Mouse (Mus musculus) neural tube, embryonic 11.5 days (tissue): ENCODE measurements around the gene Olfr523. TPM values are rescaled to one million over a fixed set of nuclear protein-coding genes. Genes with fewer than 3 reads are reported as not detected.

Experiments
- ATAC-seq: fragments of 200-750 bp; cut with Nextera tagmentation; 2 replicates; pipeline ENCODE4 v1.8.0; 2017; ENCODE audit warnings: moderate number of reproducible peaks, mild to moderate bottlenecking, moderate TSS enrichment, moderate library complexity; ENCODE audit not compliant: insufficient read depth, low FRiP score, low TSS enrichment
- DNase-seq: peaks from one replicate; pipeline ENCODE4 v3.0.0-alpha.2; 2015; ENCODE audit warnings: low spot score
- H3K27ac ChIP-seq: fragments of 300-500 bp; sonication (generic); 2 replicates; pipeline ENCODE4 v1.5.1; 2014; ENCODE audit warnings: low read depth, mild to moderate bottlenecking, low read length
- H3K27me3 ChIP-seq: fragments of 300-500 bp; sonication (generic); 2 replicates; pipeline ENCODE4 v1.6.1; 2014; ENCODE audit warnings: mild to moderate bottlenecking, low read length, mixed read lengths; ENCODE audit not compliant: control insufficient read depth, insufficient read depth
- H3K36me3 ChIP-seq: fragments of 300-500 bp; sonication (generic); 2 replicates; pipeline ENCODE4 v1.6.1; 2014; ENCODE audit warnings: mild to moderate bottlenecking, low read length, moderate library complexity, mixed read lengths; ENCODE audit not compliant: control insufficient read depth, insufficient read depth
- H3K4me1 ChIP-seq: fragments of 300-500 bp; sonication (generic); 2 replicates; pipeline ENCODE4 v1.6.1; 2014; ENCODE audit warnings: low read length, mixed read lengths; ENCODE audit not compliant: control insufficient read depth, insufficient read depth
- H3K4me2 ChIP-seq: fragments of 300-500 bp; sonication (generic); 2 replicates; pipeline ENCODE4 v1.6.1; 2014; ENCODE audit warnings: low read depth, mild to moderate bottlenecking, moderate library complexity
- H3K4me3 ChIP-seq: fragments of 300-500 bp; sonication (generic); 2 replicates; pipeline ENCODE4 v1.5.1; 2014; ENCODE audit warnings: low read depth, low read length
- H3K9ac ChIP-seq: fragments of 300-500 bp; sonication (generic); 2 replicates; pipeline ENCODE4 v1.6.1; 2014; ENCODE audit warnings: mild to moderate bottlenecking, low read length
- H3K9me3 ChIP-seq: fragments of 300-500 bp; sonication (generic); 2 replicates; pipeline ENCODE4 v1.6.1; 2016; ENCODE audit warnings: low read length; ENCODE audit not compliant: control insufficient read depth
- WGBS: fragments of 180-500 bp; shearing (Covaris S2); extraction: QIAGEN DNeasy Blood & Tissue Kit; methylation state at CpG from one replicate; pipeline ENCODE4 v1.1.7; 2014; 5-methylcytosine and 5-hydroxymethylcytosine counted together
- polyA plus RNA-seq: library from polyadenylated mRNA; unstranded; fragments of >200 nt; fragmentation: Nextera tagmentation; extraction: Ambion mirVana; gene quantifications from 2 replicates; pipeline ENCODE4 v1.2.1, GENCODE M21; 2014

Gene Olfr523
- polyA plus RNA-seq, 1 experiment from 2014 or later, result not detected

DNA sequence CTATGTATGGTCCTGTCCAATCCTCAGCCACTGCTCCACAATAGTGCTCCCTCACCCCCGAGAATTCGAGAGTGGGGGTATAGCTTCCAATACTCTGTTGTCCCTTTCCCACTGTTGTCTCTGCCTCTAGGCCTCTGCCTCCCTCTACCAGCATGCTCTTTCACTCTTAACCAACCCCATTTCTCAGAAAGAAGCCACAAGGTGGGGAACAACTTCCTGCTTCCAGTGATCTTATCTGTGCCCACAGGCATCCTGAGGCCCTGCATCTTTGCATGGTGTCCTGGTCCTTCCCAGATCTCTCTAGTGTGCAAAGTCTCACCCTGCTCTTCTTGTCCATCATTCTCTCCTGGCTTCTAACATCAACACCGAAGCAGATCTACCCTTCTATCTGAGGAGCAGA, 33.9 kb downstream of the Olfr523 start:
- DNase-seq (no peak), ATAC-seq (no peak)
- Histone ChIP-seq H3K4me1 (no peaks in the 10 kb centered on the region), H3K9me3 (no peaks in the 10 kb centered on the region), H3K4me3 (no peak overlapping the region), H3K36me3 (no peaks in the 10 kb centered on the region), H3K27me3 (no peaks in the 10 kb centered on the region), H3K4me2 (no peak overlapping the region), H3K9ac (no peak overlapping the region), H3K27ac (no peak overlapping the region)
- 88% methylated on average over 3 of the region's 3 CpGs for WGBS

DNA sequence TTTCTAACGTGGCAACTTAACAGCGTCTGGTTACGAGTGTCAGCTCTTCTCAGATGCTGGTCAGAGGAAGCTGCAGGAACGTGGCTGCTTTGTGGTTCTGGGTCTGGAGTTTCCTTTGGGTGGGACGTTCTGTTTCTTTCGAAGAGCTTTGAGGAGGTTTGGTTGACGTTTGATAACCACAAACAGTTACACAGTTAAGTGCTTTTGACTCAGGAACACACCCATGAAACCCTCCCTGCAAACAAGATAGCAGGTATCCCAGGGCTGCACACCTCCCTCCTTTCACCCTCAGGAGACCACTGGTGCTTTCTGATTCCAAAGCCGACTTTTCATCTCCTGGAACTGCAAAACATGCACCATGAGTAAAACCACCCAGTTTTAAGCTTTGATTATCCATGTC, 35.1 kb downstream of the Olfr523 start:
- Histone ChIP-seq H3K9ac (no peak overlapping the region), H3K27ac (no peak overlapping the region), H3K4me2 (no peak overlapping the region), H3K9me3 (no peaks in the 10 kb centered on the region), H3K27me3 (no peaks in the 10 kb centered on the region), H3K4me3 (no peak overlapping the region), H3K36me3 (no peaks in the 10 kb centered on the region), H3K4me1 (no peaks in the 10 kb centered on the region)
- DNase-seq (no peak), ATAC-seq (no peak)
- 79% methylated on average over 8 of the region's 8 CpGs for WGBS

DNA sequence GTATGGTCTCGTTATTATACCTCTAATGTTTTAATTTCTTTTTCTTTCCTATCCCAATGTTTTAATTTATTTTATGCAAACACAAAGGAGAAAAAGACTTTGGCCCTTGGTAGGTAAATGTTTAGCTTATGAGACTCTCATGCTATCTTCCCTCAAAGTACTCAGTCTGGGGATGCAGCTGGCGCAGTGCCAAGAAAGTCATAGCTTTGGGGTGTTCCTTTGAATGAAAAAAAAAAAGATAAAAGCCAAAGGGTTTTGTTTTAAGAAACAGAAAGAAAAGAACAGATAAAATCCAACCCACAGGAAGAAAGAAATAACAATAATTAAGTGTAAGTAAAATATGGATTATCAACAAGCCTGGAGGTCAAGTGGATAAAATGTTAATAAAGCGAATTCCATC, 35.7 kb downstream of the Olfr523 start:
- WGBS, result 88% methylated on average over 3 of the region's 3 CpGs
- Histone ChIP-seq H3K4me1 (no peaks in the 10 kb centered on the region), H3K36me3 (no peaks in the 10 kb centered on the region), H3K9ac (no peak overlapping the region), H3K27me3 (no peaks in the 10 kb centered on the region), H3K4me3 (no peak overlapping the region), H3K27ac (no peak overlapping the region), H3K4me2 (no peak overlapping the region), H3K9me3 (no peaks in the 10 kb centered on the region)
- ATAC-seq (no peak), DNase-seq (no peak)

DNA sequence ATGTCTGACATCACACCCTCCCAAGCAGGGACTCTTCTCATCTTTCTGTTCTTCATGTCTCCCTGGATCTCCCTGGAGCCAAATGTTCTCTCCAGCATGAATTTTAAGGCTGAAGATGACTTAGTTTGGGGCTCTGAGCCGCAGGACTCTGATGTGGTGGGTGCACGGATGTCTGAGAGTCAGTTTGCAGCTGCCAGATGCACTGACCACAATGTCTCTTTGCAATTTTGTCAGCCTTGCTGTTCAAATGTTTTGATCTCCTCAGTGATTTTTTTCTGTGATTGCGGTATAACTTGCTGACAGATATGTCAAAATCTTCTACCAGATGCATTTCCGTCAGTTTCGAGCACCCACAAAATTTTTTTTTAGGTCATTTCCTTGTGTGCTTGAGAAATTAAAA, 40.8 kb downstream of the Olfr523 start:
- Histone ChIP-seq H3K4me3 (no peak overlapping the region), H3K27ac (no peak overlapping the region), H3K9me3 (no peaks in the 10 kb centered on the region), H3K4me1 (no peaks in the 10 kb centered on the region), H3K36me3 (no peaks in the 10 kb centered on the region), H3K4me2 (no peak overlapping the region), H3K27me3 (no peaks in the 10 kb centered on the region), H3K9ac (no peak overlapping the region)
- ATAC-seq (no peak), DNase-seq (no peak)
- 83% methylated on average over 5 of the region's 5 CpGs for WGBS

DNA sequence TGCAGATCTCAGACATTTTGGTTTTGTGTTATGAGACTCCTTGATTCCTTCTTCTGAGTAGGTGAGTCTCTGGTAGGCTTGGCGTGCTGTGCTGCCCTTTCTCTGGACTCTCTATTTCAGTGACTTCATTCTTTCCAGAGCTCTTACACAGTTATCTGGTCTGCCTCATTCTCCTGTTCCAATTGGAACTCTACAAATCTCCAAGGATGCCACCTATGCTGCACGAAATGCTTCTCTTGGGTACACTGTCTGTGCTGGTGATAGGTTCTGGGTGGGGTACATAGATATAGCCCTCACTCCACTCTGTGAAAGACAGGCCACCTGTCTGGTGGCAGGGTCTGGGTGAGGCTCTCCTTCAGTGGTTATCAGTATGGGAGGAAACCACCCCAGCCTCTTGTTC, 45.0 kb downstream of the Olfr523 start, which contains the start of gene Cd163l1:
Cd163l1 (plus strand) TSS at position 301 of the 400 bp plus-strand sequence.
- Histone ChIP-seq H3K9ac (no peak within 1 kb of the TSS), H3K36me3 (no peaks in the 10 kb centered on the region), H3K4me3 (no peak within 1 kb of the TSS), H3K4me1 (no peaks in the 10 kb centered on the region), H3K9me3 (no peaks in the 10 kb centered on the region), H3K4me2 (no peak within 1 kb of the TSS), H3K27me3 (no peaks in the 10 kb centered on the region), H3K27ac (no peak within 1 kb of the TSS)
- ATAC-seq, result no peak
- no peak for DNase-seq
- WGBS, result 90% methylated on average over 2 of the region's 2 CpGs

DNA sequence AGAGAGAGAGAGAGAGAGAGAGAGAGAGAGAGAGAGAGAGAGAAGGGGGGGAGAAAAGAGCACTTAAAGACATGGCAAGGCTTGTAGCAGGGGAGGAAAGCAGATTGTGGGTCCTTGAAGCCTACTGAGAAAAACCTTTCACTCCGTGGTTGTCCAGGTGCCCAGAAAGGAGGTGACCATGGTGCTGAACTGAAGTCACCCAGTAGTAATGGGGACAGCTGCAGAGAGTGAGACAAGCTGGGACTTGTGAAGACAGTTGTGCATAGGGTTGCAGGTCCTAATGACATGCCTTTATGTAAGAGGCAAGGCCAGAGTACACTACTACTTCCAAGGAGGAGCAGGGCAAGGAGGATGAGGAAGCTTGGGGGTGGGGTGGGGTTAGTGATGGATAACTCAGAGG, 46.3 kb downstream of the Olfr523 start:
- ATAC-seq, result no peak
- H3K4me2 ChIP-seq, result no peak overlapping the region
- H3K27me3 ChIP-seq, result no peaks in the 10 kb centered on the region
- H3K36me3 ChIP-seq, result no peaks in the 10 kb centered on the region
- H3K9ac ChIP-seq, result no peak overlapping the region
- no peaks in the 10 kb centered on the region for H3K9me3 ChIP-seq
- H3K27ac ChIP-seq, result no peak overlapping the region
- no peaks in the 10 kb centered on the region for H3K4me1 ChIP-seq
- H3K4me3 ChIP-seq, result no peak overlapping the region
- no peak for DNase-seq
- 35% methylated on average over 1 of the region's 1 CpGs for WGBS

DNA sequence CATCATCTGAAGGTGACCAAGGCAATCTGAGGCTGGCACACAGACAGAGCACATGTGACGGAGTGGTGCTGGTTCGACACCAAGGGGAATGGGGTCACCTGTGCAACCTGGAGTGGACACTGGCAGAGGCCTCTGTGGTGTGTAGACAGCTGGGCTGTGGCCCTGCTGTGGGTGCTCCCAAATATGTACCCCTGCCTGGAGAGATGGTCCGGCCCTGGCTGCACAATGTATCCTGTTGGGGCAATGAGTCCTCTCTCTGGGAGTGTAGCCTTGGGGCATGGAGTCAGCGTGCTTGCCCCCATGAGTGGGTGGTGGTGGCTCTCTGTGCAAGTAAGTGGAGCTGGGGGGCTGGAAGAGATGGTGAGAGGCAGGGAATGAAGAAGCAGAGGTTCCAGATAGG, 47.4 kb downstream of the Olfr523 start:
- H3K9me3 ChIP-seq, result no peaks in the 10 kb centered on the region
- WGBS, result 84% methylated on average over 4 of the region's 4 CpGs
- H3K36me3 ChIP-seq, result no peaks in the 10 kb centered on the region
- H3K9ac ChIP-seq, result no peak overlapping the region
- H3K4me2 ChIP-seq, result no peak overlapping the region
- H3K27me3 ChIP-seq, result no peaks in the 10 kb centered on the region
- ATAC-seq (no peak), DNase-seq (no peak)
- no peak overlapping the region for H3K27ac ChIP-seq
- no peaks in the 10 kb centered on the region for H3K4me1 ChIP-seq
- no peak overlapping the region for H3K4me3 ChIP-seq

DNA sequence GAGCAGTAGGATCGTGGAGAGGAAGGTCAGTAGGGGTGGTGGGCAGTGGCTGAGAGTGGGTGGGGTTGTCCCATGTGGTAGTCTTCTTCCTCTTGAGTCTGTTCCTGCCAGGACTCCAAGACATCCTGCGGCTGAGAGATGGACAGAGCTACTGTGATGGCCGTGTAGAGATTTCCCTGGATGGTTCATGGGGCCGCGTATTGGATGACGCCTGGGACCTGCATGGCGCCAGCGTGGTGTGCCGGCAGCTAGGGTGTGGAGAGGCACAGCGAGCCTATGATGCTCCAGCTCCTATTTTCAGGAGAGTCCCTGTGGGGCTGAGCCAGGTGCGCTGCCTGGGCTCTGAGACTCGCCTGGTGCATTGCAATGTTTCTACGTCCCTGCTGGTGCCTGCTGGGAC, 51.2 kb downstream of the Olfr523 start:
- no peak overlapping the region for H3K4me2 ChIP-seq
- 92% methylated on average over 13 of the region's 13 CpGs for WGBS
- H3K27me3 ChIP-seq, result no peaks in the 10 kb centered on the region
- ATAC-seq, result no peak
- no peaks in the 10 kb centered on the region for H3K36me3 ChIP-seq
- H3K9ac ChIP-seq, result no peak overlapping the region
- H3K4me3 ChIP-seq, result no peak overlapping the region
- H3K27ac ChIP-seq, result no peak overlapping the region
- H3K4me1 ChIP-seq, result no peaks in the 10 kb centered on the region
- no peaks in the 10 kb centered on the region for H3K9me3 ChIP-seq
- DNase-seq, result no peak
